In the genomic region with DNA sequence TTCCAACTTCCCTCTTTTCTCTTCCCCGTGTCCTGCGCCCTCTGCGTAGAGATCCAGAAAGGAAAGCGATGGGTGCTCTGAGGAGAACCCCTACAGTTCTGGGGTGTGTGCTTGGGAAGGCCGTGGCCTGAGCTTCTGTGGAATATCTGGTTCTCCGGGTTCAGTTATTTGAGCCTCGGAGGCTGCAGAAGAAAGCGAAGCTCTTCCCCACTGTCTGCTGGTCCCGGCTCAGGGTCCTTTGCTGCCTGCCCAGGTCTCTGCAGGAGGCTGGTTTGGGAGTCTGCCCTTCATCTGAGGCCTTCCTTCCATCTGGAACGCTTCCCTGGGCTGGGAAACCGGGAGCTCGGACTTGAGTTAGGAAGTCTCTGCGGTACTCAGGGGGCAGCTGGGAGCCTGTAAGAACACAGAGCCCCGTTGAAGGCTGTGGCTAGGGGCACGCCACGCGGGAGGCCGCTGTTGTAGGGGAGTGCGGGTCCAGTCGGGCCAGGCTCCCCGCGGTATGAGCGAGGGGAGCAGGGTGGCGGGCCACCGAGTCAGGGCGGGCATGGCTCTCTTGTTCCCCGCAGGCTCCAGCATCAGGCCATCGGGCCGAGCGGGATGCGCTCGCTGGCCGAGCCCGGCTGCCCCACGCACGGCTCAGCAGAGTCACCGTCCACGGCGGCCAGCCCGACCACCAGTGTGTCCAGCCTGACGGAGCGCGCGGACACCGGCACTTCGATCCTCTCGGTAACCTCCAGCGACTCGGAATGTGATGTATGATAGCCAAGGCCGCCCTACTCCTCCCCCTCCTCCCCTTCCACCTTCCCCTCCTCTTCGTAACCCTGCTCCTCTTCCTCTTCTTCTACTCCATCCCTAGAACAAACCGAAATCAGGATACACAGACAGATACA, we compare ENCODE assay signal across 10 mouse cellular contexts. TPM values are rescaled to one million over a fixed set of nuclear protein-coding genes. Genes with fewer than 3 reads are reported as not detected.
DNase-seq lines count a peak whose midpoint lies in the region; ATAC-seq lines count a peak whose summit lies in the region.
"Had no signal": no experiment of that assay in that cellular context is flagged by ENCODE, and none has a peak within 500 bp of the region (broad histone marks: within the 10 kb centered on the region; RNA-seq: fewer than 3 reads in every experiment).

No protein-coding gene starts in this region.

- no peak overlapping the region; the same call in 1 of the 2 replicates for H3K27ac ChIP-seq in embryonic facial prominence, embryonic 13.5 days
- H3K27ac ChIP-seq in limb, embryonic 11.5 days (replicated peaks; ENCODE audit: low read depth, low read length): no peak overlapping the region
- H3K27ac ChIP-seq: kidney, postnatal 0 days; lung, embryonic 15.5 days had no signal

- DNase-seq in limb, embryonic 11.5 days (ENCODE audit: low spot score): peak; percentile 66
- DNase-seq in retina, postnatal 1 day: peak; percentile 68
- no peak for DNase-seq in ovary, postnatal 10 days (ENCODE audit: low spot score)
- DNase-seq in right cerebral cortex, adult 18-20 months: no peak

- peaks cover 28% of the 10 kb centered on the region for H3K4me1 ChIP-seq in megakaryocyte, embryonic 14.5 days
- peaks cover 27% of the 10 kb centered on the region for H3K4me1 ChIP-seq in embryonic facial prominence, embryonic 13.5 days
- H3K4me1 ChIP-seq in limb, embryonic 11.5 days (ENCODE audit: control insufficient read depth, insufficient read depth, low read length): peaks cover 5% of the 10 kb centered on the region; the same call in 1 of the 2 replicates

- no peaks in the 10 kb centered on the region for H3K36me3 ChIP-seq in megakaryocyte, embryonic 14.5 days (replicated peaks; ENCODE audit: low read length)
- H3K36me3 ChIP-seq in embryonic facial prominence, embryonic 13.5 days: no peaks in the 10 kb centered on the region
- no peaks in the 10 kb centered on the region for H3K36me3 ChIP-seq in limb, embryonic 11.5 days (ENCODE audit: control insufficient read depth, insufficient read depth, low read length)
- H3K36me3 ChIP-seq: lung, embryonic 15.5 days had no signal

- H3K4me3 ChIP-seq in megakaryocyte, embryonic 14.5 days (replicated peaks): peak overlapping the region; percentile 73
- H3K4me3 ChIP-seq in embryonic facial prominence, embryonic 13.5 days: peak overlapping the region; percentile 47
- no peak overlapping the region for H3K4me3 ChIP-seq in limb, embryonic 11.5 days (ENCODE audit: low read depth, low read length)
- H3K4me3 ChIP-seq: lung, embryonic 15.5 days had no signal

- H3K9ac ChIP-seq in embryonic facial prominence, embryonic 13.5 days: peak overlapping the region; percentile 69
- H3K9ac ChIP-seq in limb, embryonic 11.5 days (ENCODE audit: low read length): no peak overlapping the region
- H3K9ac ChIP-seq: lung, embryonic 15.5 days had no signal

- under 1% methylated on average over 51 of the region's 52 CpGs for WGBS in embryonic facial prominence, embryonic 13.5 days
- WGBS in limb, embryonic 11.5 days: under 1% methylated on average over 51 of the region's 52 CpGs

- H3K27me3 ChIP-seq in megakaryocyte, embryonic 14.5 days (replicated peaks): peaks cover 97% of the 10 kb centered on the region
- peaks cover 95% of the 10 kb centered on the region for H3K27me3 ChIP-seq in embryonic facial prominence, embryonic 13.5 days
- peaks cover 84% of the 10 kb centered on the region for H3K27me3 ChIP-seq in limb, embryonic 11.5 days (ENCODE audit: control insufficient read depth, insufficient read depth, low read length)

- no peak for ATAC-seq in megakaryocyte, adult 5-6 weeks (ENCODE audit: poor library complexity, severe bottlenecking)
- ATAC-seq in embryonic facial prominence, embryonic 13.5 days (ENCODE audit: insufficient number of reproducible peaks, insufficient read depth, low FRiP score, low TSS enrichment, low read depth): no peak
- no peak for ATAC-seq in limb, embryonic 11.5 days (ENCODE audit: insufficient number of reproducible peaks, low FRiP score, low TSS enrichment, low read depth)

- H3K4me2 ChIP-seq in embryonic facial prominence, embryonic 13.5 days: peak overlapping the region; percentile 41
- no peak overlapping the region for H3K4me2 ChIP-seq in limb, embryonic 11.5 days (ENCODE audit: low read depth, severe bottlenecking)
- H3K4me2 ChIP-seq: lung, embryonic 15.5 days had no signal

- no peaks in the 10 kb centered on the region; the same call in 1 of the 2 replicates for H3K9me3 ChIP-seq in megakaryocyte, embryonic 14.5 days
- H3K9me3 ChIP-seq in embryonic facial prominence, embryonic 13.5 days: no peaks in the 10 kb centered on the region
- H3K9me3 ChIP-seq in limb, embryonic 11.5 days (ENCODE audit: control insufficient read depth, low read length): no peaks in the 10 kb centered on the region
- H3K9me3 ChIP-seq: lung, embryonic 15.5 days had no signal

RNA-seq across cellular contexts. Expression of a gene that starts 10.0 kb away (rescaled TPM):
- not detected in 2 replicates for polyA plus RNA-seq in megakaryocyte, embryonic 14.5 days (2012; ENCODE audit: insufficient read depth, low replicate concordance)
- total RNA-seq in megakaryocyte, adult 5-6 weeks (2015): not detected in 2 replicates
- not detected in 2 replicates for total RNA-seq in megakaryocyte, adult 5-6 weeks (2017)
- polyA plus RNA-seq in embryonic facial prominence, embryonic 13.5 days (2015; fragmentation: Nextera tagmentation; extraction: Ambion mirVana): 4.5 and 8.3 TPM in 2 replicates
- polyA plus RNA-seq in limb, embryonic 11.5 days (2014; fragmentation: Nextera tagmentation; extraction: Ambion mirVana): not detected in 2 replicates
- polyA plus RNA-seq: gonadal fat pad, adult 2 months; kidney, postnatal 0 days; lung, embryonic 15.5 days had no signal

Comparison
In these comparisons a context has a peak if more than half of its experiments do, and no peak if none do; other contexts are left out.
1. DNase-seq: peak in limb, embryonic 11.5 days (single experiment) and retina, postnatal 1 day (single experiment); none in ovary, postnatal 10 days (single experiment) and right cerebral cortex, adult 18-20 months (single experiment).